Mouse (Mus musculus) cortical plate, adult 2 months (tissue): ENCODE measurements around the gene Tor4a. TPM values are rescaled to one million over a fixed set of nuclear protein-coding genes. Genes with fewer than 3 reads are reported as not detected.

Experiments used
- H3K27ac ChIP-seq: fragments of 200-500 bp; 2 replicates; pipeline ENCODE4 v1.5.1; 2012; ENCODE audit warnings: low read length, control low read depth, inconsistent platforms; ENCODE audit not compliant: insufficient read depth
- H3K4me1 ChIP-seq: fragments of 200-500 bp; 2 replicates; pipeline ENCODE4 v1.6.1; 2011; ENCODE audit warnings: low read length; ENCODE audit not compliant: control insufficient read depth, insufficient read depth
- H3K4me3 ChIP-seq: fragments of 200-500 bp; 2 replicates; pipeline ENCODE4 v1.5.1; 2011; ENCODE audit warnings: mild to moderate bottlenecking, low read length, control low read depth; ENCODE audit not compliant: insufficient read depth
- CTCF ChIP-seq: fragments of 200-500 bp; IDR thresholded peaks from 2 replicates; pipeline ENCODE4 v1.5.1; 2011; ENCODE audit warnings: mild to moderate bottlenecking, control low read depth, low read length; ENCODE audit not compliant: insufficient read depth; ENCODE audit errors: extremely low read depth
- POLR2A ChIP-seq: fragments of 200-500 bp; IDR thresholded peaks from 2 replicates; pipeline ENCODE4 v1.6.1; 2011; ENCODE audit warnings: mild to moderate bottlenecking, low read length, control low read depth; ENCODE audit not compliant: insufficient read depth; ENCODE audit errors: extremely low read depth
- polyA plus RNA-seq: library from polyadenylated mRNA; depleted of rRNA; stranded (reverse); fragments of >200 nt; gene quantifications from 2 replicates; pipeline ENCODE4 v1.2.3, GENCODE M21; 2012

Gene Tor4a
- polyA plus RNA-seq, 1 experiment: 2.5 TPM

GRCm38 (mm10) chr2:25175690-25176078 lies 21.0 kb downstream of the Tor4a start:
- no peak for TF ChIP-seq CTCF
- TF ChIP-seq POLR2A: no peak
- Histone ChIP-seq H3K27ac (no peak overlapping the region), H3K4me3 (no peak overlapping the region), H3K4me1 (peaks cover 8% of the 10 kb centered on the region)

- Histone ChIP-seq H3K27ac (no peak overlapping the region), H3K4me1 (peaks cover 8% of the 10 kb centered on the region), H3K4me3 (no peak overlapping the region)
- TF ChIP-seq CTCF (no peak), POLR2A (no peak)
Measured at GRCm38 (mm10) chr2:25174866-25175689, 21.6 kb downstream of the Tor4a start.

- Histone ChIP-seq H3K4me1 (peaks cover 8% of the 10 kb centered on the region), H3K4me3 (no peak overlapping the region), H3K27ac (no peak overlapping the region)
- no peak for TF ChIP-seq CTCF
- TF ChIP-seq POLR2A: no peak
Measured at GRCm38 (mm10) chr2:25173821-25174220, 22.9 kb downstream of the Tor4a start.

- Histone ChIP-seq H3K27ac (no peak overlapping the region), H3K4me1 (peaks cover 5% of the 10 kb centered on the region), H3K4me3 (no peak overlapping the region)
- no peak for TF ChIP-seq POLR2A
- TF ChIP-seq CTCF: no peak
Measured at GRCm38 (mm10) chr2:25172629-25173028, 24.1 kb downstream of the Tor4a start.

- Histone ChIP-seq H3K4me3 (no peak overlapping the region), H3K4me1 (peaks cover 1% of the 10 kb centered on the region; the same call in 1 of the 2 replicates), H3K27ac (no peak overlapping the region)
- no peak for TF ChIP-seq POLR2A
- TF ChIP-seq CTCF: no peak
Measured at GRCm38 (mm10) chr2:25171769-25172153, 24.9 kb downstream of the Tor4a start.

GRCm38 (mm10) chr2:25171101-25171768 lies 25.5 kb downstream of the Tor4a start:
- no peak for TF ChIP-seq POLR2A
- no peak for TF ChIP-seq CTCF
- H3K27ac ChIP-seq: no peak overlapping the region
- no peaks in the 10 kb centered on the region for H3K4me1 ChIP-seq
- H3K4me3 ChIP-seq: no peak overlapping the region

GRCm38 (mm10) chr2:25170326-25171100 lies 26.2 kb downstream of the Tor4a start:
- Histone ChIP-seq H3K27ac (no peak overlapping the region), H3K4me1 (no peaks in the 10 kb centered on the region), H3K4me3 (no peak overlapping the region)
- no peak for TF ChIP-seq POLR2A

GRCm38 (mm10) chr2:25169778-25170177 lies 26.9 kb downstream of the Tor4a start:
- no peak overlapping the region for H3K27ac ChIP-seq
- H3K4me3 ChIP-seq: no peak overlapping the region
- H3K4me1 ChIP-seq: no peaks in the 10 kb centered on the region
- TF ChIP-seq CTCF (no peak), POLR2A (no peak)

GRCm38 (mm10) chr2:25168665-25168978 lies 28.1 kb downstream of the Tor4a start:
- TF ChIP-seq CTCF (no peak), POLR2A (no peak)
- no peak overlapping the region for H3K27ac ChIP-seq
- no peak overlapping the region; the same call in 1 of the 2 replicates for H3K4me3 ChIP-seq
- no peaks in the 10 kb centered on the region for H3K4me1 ChIP-seq
